Mouse (Mus musculus): Measurements from ENCODE around the gene Nr1d1. TPM values are rescaled to one million over a fixed set of nuclear protein-coding genes. Genes with fewer than 3 reads are reported as not detected.

Gene Nr1d1
- polyA plus RNA-seq, 1 experiment from 2014 or later: 6.4 TPM

- peaks cover 11 to 21% of the 10 kb centered on the region in 2 experiments for H3K4me1 ChIP-seq (ENCODE audit: control insufficient read depth in 2 of 2, insufficient read depth in 2 of 2, low read length in 2 of 2)
- no peak overlapping the region for H3K9ac ChIP-seq (ENCODE audit: low read length)
- H3K27ac ChIP-seq (replicated peaks in 1 of 2; ENCODE audit: control insufficient read depth in 1 of 2, insufficient read depth in 1 of 2, low read depth in 2 of 2, low read length in 2 of 2): no peak overlapping the region
- H3K4me3 ChIP-seq (ENCODE audit: control insufficient read depth in 1 of 2, insufficient read depth in 1 of 2, low read depth in 1 of 2, low read length in 2 of 2): no peak overlapping the region
- H3K4me2 ChIP-seq (ENCODE audit: low read length): no peak overlapping the region
- H3K9me3 ChIP-seq (ENCODE audit: control insufficient read depth, low read length): no peaks in the 10 kb centered on the region
- ATAC-seq (ENCODE audit: insufficient number of reproducible peaks, insufficient read depth, low FRiP score, low read depth): no peak
- H3K27me3 ChIP-seq (ENCODE audit: control insufficient read depth, insufficient read depth, low read length): no peaks in the 10 kb centered on the region
- no peaks in the 10 kb centered on the region for H3K36me3 ChIP-seq (ENCODE audit: control insufficient read depth, insufficient read depth, low read length)
- WGBS: 59% methylated on average over 1 of the region's 1 CpGs
These were observed 16.3 kb upstream of the Nr1d1 start for GRCm38 (mm10) chr11:98791448-98791847.

GRCm38 (mm10) chr11:98790631-98791205 is 15.6 kb upstream of the Nr1d1 start:
- Histone ChIP-seq H3K27me3 (ENCODE audit: control insufficient read depth, insufficient read depth, low read length) (no peaks in the 10 kb centered on the region), H3K9ac (ENCODE audit: low read length) (no peak overlapping the region), H3K4me3 (ENCODE audit: control insufficient read depth in 1 of 2, insufficient read depth in 1 of 2, low read depth in 1 of 2, low read length in 2 of 2) (no peak overlapping the region), H3K4me1 (ENCODE audit: control insufficient read depth in 2 of 2, insufficient read depth in 2 of 2, low read length in 2 of 2) (peaks cover 17 to 28% of the 10 kb centered on the region in 2 experiments), H3K27ac (replicated peaks in 1 of 2; ENCODE audit: control insufficient read depth in 1 of 2, insufficient read depth in 1 of 2, low read depth in 2 of 2, low read length in 2 of 2) (no peak overlapping the region), H3K36me3 (ENCODE audit: control insufficient read depth, insufficient read depth, low read length) (no peaks in the 10 kb centered on the region), H3K9me3 (ENCODE audit: control insufficient read depth, low read length) (no peaks in the 10 kb centered on the region), H3K4me2 (ENCODE audit: low read length) (no peak overlapping the region)
- 85% methylated on average over 5 of the region's 5 CpGs for WGBS
- no peak for ATAC-seq (ENCODE audit: insufficient number of reproducible peaks, insufficient read depth, low FRiP score, low read depth)

DNA sequence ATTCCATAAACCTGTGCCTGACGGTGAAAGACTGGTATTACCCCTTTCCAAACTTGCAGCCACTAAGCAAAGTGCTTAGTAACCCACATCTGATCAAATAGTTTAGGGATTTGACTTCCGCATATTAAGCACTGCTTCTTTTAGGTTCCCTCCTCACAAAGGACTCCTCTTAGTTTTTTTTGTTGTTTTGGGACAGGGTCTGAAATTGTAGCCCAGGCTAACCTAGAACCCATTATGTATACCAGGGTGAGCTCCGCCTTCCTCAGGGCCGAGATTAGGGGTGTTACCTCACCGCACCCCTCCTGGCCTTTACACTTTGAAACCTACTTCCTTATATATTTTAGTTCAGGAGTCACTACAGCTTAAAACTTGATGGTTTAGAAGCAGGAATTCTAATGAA is 14.7 kb upstream of the Nr1d1 start:
- Histone ChIP-seq H3K4me3 (ENCODE audit: control insufficient read depth in 1 of 2, insufficient read depth in 1 of 2, low read depth in 1 of 2, low read length in 2 of 2) (peak overlapping the region; percentile 50 to 66; a peak in 3 of 4 replicates), H3K27ac (replicated peaks in 1 of 2; ENCODE audit: control insufficient read depth in 1 of 2, insufficient read depth in 1 of 2, low read depth in 2 of 2, low read length in 2 of 2) (no peak overlapping the region), H3K9me3 (ENCODE audit: control insufficient read depth, low read length) (no peaks in the 10 kb centered on the region), H3K4me2 (ENCODE audit: low read length) (peak overlapping the region; percentile 84), H3K36me3 (ENCODE audit: control insufficient read depth, insufficient read depth, low read length) (no peaks in the 10 kb centered on the region), H3K4me1 (ENCODE audit: control insufficient read depth in 2 of 2, insufficient read depth in 2 of 2, low read length in 2 of 2) (peaks cover 25 to 37% of the 10 kb centered on the region in 2 experiments), H3K9ac (ENCODE audit: low read length) (peak overlapping the region; percentile 78), H3K27me3 (ENCODE audit: control insufficient read depth, insufficient read depth, low read length) (no peaks in the 10 kb centered on the region)
- no peak for ATAC-seq (ENCODE audit: insufficient number of reproducible peaks, insufficient read depth, low FRiP score, low read depth)
- 35% methylated on average over 5 of the region's 5 CpGs for WGBS

- H3K4me2 ChIP-seq (ENCODE audit: low read length): peak overlapping the region; percentile 84
These were observed 14.2 kb upstream of the Nr1d1 start for GRCm38 (mm10) chr11:98789219-98789807.

DNA sequence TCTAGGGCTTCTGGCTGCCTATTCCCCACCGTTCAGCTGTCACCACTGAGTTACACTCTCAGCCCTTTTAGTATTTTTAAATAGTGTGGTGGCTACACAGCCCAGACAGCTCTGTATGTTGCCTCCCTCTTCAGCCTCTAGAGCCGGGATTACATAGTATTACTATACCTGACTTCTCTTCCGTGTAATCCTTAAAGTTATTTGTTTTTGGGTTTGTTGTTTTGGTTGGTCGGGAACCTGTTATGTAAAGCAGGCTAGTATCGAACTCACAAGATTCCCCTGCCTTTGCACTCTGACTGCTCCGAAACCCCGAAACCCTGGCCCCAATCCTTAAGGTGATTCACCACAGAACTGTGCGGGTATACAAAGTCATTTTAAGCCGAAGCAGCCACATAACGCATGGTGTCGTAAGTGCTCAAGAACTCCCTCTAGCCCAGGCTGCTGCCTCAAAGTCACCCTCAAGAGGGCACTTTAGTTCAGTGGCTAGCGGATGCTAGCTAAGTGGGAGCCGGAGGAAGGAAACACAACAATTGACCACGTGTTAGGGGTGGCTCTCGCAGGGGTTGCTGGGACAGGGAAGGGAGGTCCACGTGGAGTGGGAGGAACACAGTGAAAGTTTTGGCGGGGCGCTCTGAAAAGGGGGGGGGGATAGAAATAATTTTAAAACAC is 13.6 kb upstream of the Nr1d1 start:
- Histone ChIP-seq H3K4me2 (ENCODE audit: low read length) (peak overlapping the region; percentile 84), H3K27me3 (ENCODE audit: control insufficient read depth, insufficient read depth, low read length) (no peaks in the 10 kb centered on the region), H3K9ac (ENCODE audit: low read length) (peak overlapping the region; percentile 78), H3K4me3 (ENCODE audit: control insufficient read depth in 1 of 2, insufficient read depth in 1 of 2, low read depth in 1 of 2, low read length in 2 of 2) (peak overlapping the region; percentile 50 to 66), H3K9me3 (ENCODE audit: control insufficient read depth, low read length) (no peaks in the 10 kb centered on the region), H3K4me1 (ENCODE audit: control insufficient read depth in 2 of 2, insufficient read depth in 2 of 2, low read length in 2 of 2) (peaks cover 34 to 45% of the 10 kb centered on the region in 2 experiments), H3K36me3 (ENCODE audit: control insufficient read depth, insufficient read depth, low read length) (no peaks in the 10 kb centered on the region), H3K27ac (replicated peaks in 1 of 2; ENCODE audit: control insufficient read depth in 1 of 2, insufficient read depth in 1 of 2, low read depth in 2 of 2, low read length in 2 of 2) (peak overlapping the region; percentile 92 to 98)
- 10% methylated on average over 18 of the region's 18 CpGs for WGBS
- ATAC-seq (ENCODE audit: insufficient number of reproducible peaks, insufficient read depth, low FRiP score, low read depth): peak; percentile 68

More at GRCm38 (mm10) chr11:98789219-98789807, 14.2 kb upstream of the Nr1d1 start:
- Histone ChIP-seq H3K27ac (replicated peaks in 1 of 2; ENCODE audit: control insufficient read depth in 1 of 2, insufficient read depth in 1 of 2, low read depth in 2 of 2, low read length in 2 of 2) (peak overlapping the region; percentile 83 to 98), H3K9ac (ENCODE audit: low read length) (peak overlapping the region; percentile 78), H3K4me1 (ENCODE audit: control insufficient read depth in 2 of 2, insufficient read depth in 2 of 2, low read length in 2 of 2) (peaks cover 28 to 42% of the 10 kb centered on the region in 2 experiments), H3K4me3 (ENCODE audit: control insufficient read depth in 1 of 2, insufficient read depth in 1 of 2, low read depth in 1 of 2, low read length in 2 of 2) (peak overlapping the region; percentile 50 to 66), H3K36me3 (ENCODE audit: control insufficient read depth, insufficient read depth, low read length) (no peaks in the 10 kb centered on the region), H3K27me3 (ENCODE audit: control insufficient read depth, insufficient read depth, low read length) (no peaks in the 10 kb centered on the region), H3K9me3 (ENCODE audit: control insufficient read depth, low read length) (no peaks in the 10 kb centered on the region)
- 1% methylated on average over 25 of the region's 25 CpGs for WGBS
- ATAC-seq (ENCODE audit: insufficient number of reproducible peaks, insufficient read depth, low FRiP score, low read depth): no peak

GRCm38 (mm10) chr11:98788139-98788538 is 13.0 kb upstream of the Nr1d1 start:
- no peak for ATAC-seq (ENCODE audit: insufficient number of reproducible peaks, insufficient read depth, low FRiP score, low read depth)
- WGBS: 86% methylated on average over 5 of the region's 5 CpGs
- Histone ChIP-seq H3K4me3 (ENCODE audit: control insufficient read depth in 1 of 2, insufficient read depth in 1 of 2, low read depth in 1 of 2, low read length in 2 of 2) (no peak overlapping the region), H3K9ac (ENCODE audit: low read length) (peak overlapping the region; percentile 32; the same call in 1 of the 2 replicates), H3K4me1 (ENCODE audit: control insufficient read depth in 2 of 2, insufficient read depth in 2 of 2, low read length in 2 of 2) (peaks cover 39 to 48% of the 10 kb centered on the region in 2 experiments), H3K36me3 (ENCODE audit: control insufficient read depth, insufficient read depth, low read length) (no peaks in the 10 kb centered on the region), H3K4me2 (ENCODE audit: low read length) (0 out of 2 replicates have a peak overlapping the region, but pooled peaks have one; percentile 84), H3K27ac (replicated peaks in 1 of 2; ENCODE audit: control insufficient read depth in 1 of 2, insufficient read depth in 1 of 2, low read depth in 2 of 2, low read length in 2 of 2) (peak overlapping the region; percentile 92 to 98), H3K9me3 (ENCODE audit: control insufficient read depth, low read length) (no peaks in the 10 kb centered on the region), H3K27me3 (ENCODE audit: control insufficient read depth, insufficient read depth, low read length) (no peaks in the 10 kb centered on the region)

- WGBS: 88% methylated on average over 1 of the region's 1 CpGs
- peak overlapping the region; percentile 54; the same call in 1 of the 2 replicates for H3K9ac ChIP-seq (ENCODE audit: low read length)
- H3K36me3 ChIP-seq (ENCODE audit: control insufficient read depth, insufficient read depth, low read length): no peaks in the 10 kb centered on the region
- no peak overlapping the region for H3K4me3 ChIP-seq (ENCODE audit: control insufficient read depth in 1 of 2, insufficient read depth in 1 of 2, low read depth in 1 of 2, low read length in 2 of 2)
- ATAC-seq (ENCODE audit: insufficient number of reproducible peaks, insufficient read depth, low FRiP score, low read depth): no peak
- no peaks in the 10 kb centered on the region for H3K9me3 ChIP-seq (ENCODE audit: control insufficient read depth, low read length)
- H3K4me2 ChIP-seq (ENCODE audit: low read length): peak overlapping the region; percentile 59
- peaks cover 44 to 52% of the 10 kb centered on the region in 2 experiments for H3K4me1 ChIP-seq (ENCODE audit: control insufficient read depth in 2 of 2, insufficient read depth in 2 of 2, low read length in 2 of 2)
- H3K27me3 ChIP-seq (ENCODE audit: control insufficient read depth, insufficient read depth, low read length): no peaks in the 10 kb centered on the region
- peak overlapping the region; percentile 92 to 98 for H3K27ac ChIP-seq (replicated peaks in 1 of 2; ENCODE audit: control insufficient read depth in 1 of 2, insufficient read depth in 1 of 2, low read depth in 2 of 2, low read length in 2 of 2)
These were observed 12.6 kb upstream of the Nr1d1 start for GRCm38 (mm10) chr11:98787691-98788090.

Measured in heart, embryonic 14.5 days (tissue).